Mouse (Mus musculus) limb, embryonic 10.5 days (tissue): Measurements from ENCODE around the gene Nr1i3. TPM values are rescaled to one million over a fixed set of nuclear protein-coding genes. Genes with fewer than 3 reads are reported as not detected.
A peak's percentile ranks its signal among the peaks of the same experiment; 100 is the strongest.

Source experiments
- DNase-seq: peaks from one replicate; pipeline ENCODE4 v3.0.0-alpha.2; 2017; ENCODE audit warnings: low spot score
- H3K27ac ChIP-seq: fragments of 300-500 bp; sonication (generic); 2 replicates; pipeline ENCODE4 v1.5.1; 2016; ENCODE audit warnings: mild to moderate bottlenecking
- H3K27me3 ChIP-seq: fragments of 300-500 bp; sonication (generic); 2 replicates; pipeline ENCODE4 v1.6.1; 2016; ENCODE audit warnings: low read depth, mild to moderate bottlenecking; ENCODE audit not compliant: poor library complexity, severe bottlenecking
- H3K36me3 ChIP-seq: fragments of 300-500 bp; sonication (generic); 2 replicates; pipeline ENCODE4 v1.6.1; 2016; ENCODE audit warnings: mild to moderate bottlenecking, moderate library complexity
- H3K4me1 ChIP-seq: fragments of 300-500 bp; sonication (generic); 2 replicates; pipeline ENCODE4 v1.6.1; 2016
- H3K4me3 ChIP-seq: fragments of 300-500 bp; sonication (generic); 2 replicates; pipeline ENCODE4 v1.5.1; 2016; ENCODE audit warnings: mild to moderate bottlenecking, moderate library complexity
- H3K9me3 ChIP-seq: fragments of 300-500 bp; sonication (generic); replicated peaks from 2 replicates; pipeline ENCODE4 v1.6.1; 2016; ENCODE audit warnings: mild to moderate bottlenecking
- WGBS: fragments of 180-500 bp; shearing (Covaris S2); methylation state at CpG from one replicate; pipeline ENCODE4 v1.1.7; 2016; 5-methylcytosine and 5-hydroxymethylcytosine counted together
- polyA plus RNA-seq: library from polyadenylated mRNA; unstranded; fragments of >200 nt; fragmentation: Nextera tagmentation; extraction: Ambion mirVana; gene quantifications from 2 replicates; pipeline ENCODE4 v1.2.1, GENCODE M21; 2016

Gene Nr1i3
- polyA plus RNA-seq, 1 experiment from 2014 or later = 0.23 TPM

GRCm38 (mm10) chr1:171203471-171204248, 10.1 kb upstream of the Nr1i3 start:
- Histone ChIP-seq H3K36me3 (no peaks in the 10 kb centered on the region), H3K9me3 (no peaks in the 10 kb centered on the region), H3K27me3 (peaks cover 6% of the 10 kb centered on the region; the same call in 1 of the 2 replicates), H3K27ac (no peak overlapping the region), H3K4me3 (no peak overlapping the region), H3K4me1 (peaks cover 3% of the 10 kb centered on the region; the same call in 1 of the 2 replicates)
- DNase-seq = no peak
- WGBS = 59% methylated on average over 11 of the region's 11 CpGs

DNA sequence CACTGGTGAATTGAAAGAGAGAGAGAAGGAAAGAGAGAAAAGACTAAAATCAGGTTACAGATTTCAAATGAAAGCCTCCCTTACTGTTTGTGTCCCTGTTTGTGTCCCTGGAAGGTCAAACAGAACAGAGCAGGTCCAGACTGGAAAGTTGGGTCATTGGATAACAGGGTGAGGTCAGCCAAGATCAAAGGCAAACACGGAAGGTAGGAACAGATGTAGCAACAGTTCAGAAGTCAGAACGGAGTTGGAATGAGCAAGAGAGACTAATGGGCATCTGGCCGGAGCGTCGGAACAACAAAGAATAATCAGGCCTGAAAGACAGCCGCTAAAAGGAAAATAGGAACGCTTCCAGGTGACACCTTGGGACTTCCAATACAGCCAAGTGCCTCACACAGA, 9.5 kb upstream of the Nr1i3 start:
- WGBS = 41% methylated on average over 7 of the region's 7 CpGs
- Histone ChIP-seq H3K27ac (no peak overlapping the region), H3K9me3 (no peaks in the 10 kb centered on the region), H3K4me3 (no peak overlapping the region), H3K4me1 (peaks cover 3% of the 10 kb centered on the region; the same call in 1 of the 2 replicates), H3K27me3 (0 out of 2 replicates have a peak, but pooled peaks cover under 1% of the 10 kb centered on the region), H3K36me3 (no peaks in the 10 kb centered on the region)
- no peak for DNase-seq

GRCm38 (mm10) chr1:171205704-171206493, 7.9 kb upstream of the Nr1i3 start:
- DNase-seq = no peak
- Histone ChIP-seq H3K4me1 (peaks cover 3% of the 10 kb centered on the region; the same call in 1 of the 2 replicates), H3K27ac (no peak overlapping the region), H3K4me3 (no peak overlapping the region), H3K9me3 (no peaks in the 10 kb centered on the region), H3K27me3 (no peaks in the 10 kb centered on the region), H3K36me3 (no peaks in the 10 kb centered on the region)
- WGBS = 81% methylated on average over 6 of the region's 6 CpGs

DNA sequence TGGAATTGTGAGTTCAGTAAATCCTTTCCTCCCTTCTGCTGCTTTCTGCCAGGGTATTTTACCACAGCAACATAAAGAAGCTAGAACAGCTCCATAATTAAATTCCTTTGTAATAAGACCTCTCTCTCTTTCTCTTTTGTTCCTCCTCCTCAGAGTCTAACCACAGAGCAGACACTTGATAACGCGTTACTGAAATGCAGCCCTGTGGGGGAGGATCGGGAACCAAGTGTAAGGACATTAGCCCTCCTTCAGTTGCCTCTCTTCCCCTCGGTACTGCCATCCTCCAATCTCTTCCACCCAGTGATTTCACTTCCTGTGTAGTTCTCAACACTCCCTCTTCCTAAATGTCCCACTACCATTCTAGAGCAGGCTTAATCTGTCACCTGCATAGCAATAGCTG, 4.4 kb upstream of the Nr1i3 start:
- WGBS = 40% methylated on average over 4 of the region's 4 CpGs
- H3K27ac ChIP-seq = no peak overlapping the region

GRCm38 (mm10) chr1:171212854-171213253, 916 bp upstream of the Nr1i3 start:
- H3K36me3 ChIP-seq = no peaks in the 10 kb centered on the region
- no peak overlapping the region for H3K4me3 ChIP-seq
- H3K27me3 ChIP-seq = no peaks in the 10 kb centered on the region
- 56% methylated on average over 3 of the region's 3 CpGs for whole genome bisulfite sequencing
- DNase-seq = no peak
- no peaks in the 10 kb centered on the region for H3K4me1 ChIP-seq
- no peak overlapping the region for H3K27ac ChIP-seq
- no peaks in the 10 kb centered on the region for H3K9me3 ChIP-seq

More for the DNA sequence above, 4.4 kb upstream of the Nr1i3 start:
- Histone ChIP-seq H3K27me3 (no peaks in the 10 kb centered on the region), H3K9me3 (no peaks in the 10 kb centered on the region), H3K4me1 (no peaks in the 10 kb centered on the region), H3K36me3 (no peaks in the 10 kb centered on the region), H3K4me3 (no peak overlapping the region)
- no peak for DNase-seq

GRCm38 (mm10) chr1:171216241-171216955, 2.6 kb downstream of the Nr1i3 start:
- Histone ChIP-seq H3K9me3 (no peaks in the 10 kb centered on the region), H3K27ac (no peak overlapping the region), H3K4me3 (no peak overlapping the region), H3K36me3 (peaks cover 20% of the 10 kb centered on the region), H3K27me3 (no peaks in the 10 kb centered on the region), H3K4me1 (peaks cover 9% of the 10 kb centered on the region)
- no peak for DNase-seq
- WGBS = 91% methylated on average over 18 of the region's 18 CpGs

GRCm38 (mm10) chr1:171220871-171221270, 7.1 kb downstream of the Nr1i3 start:
- H3K4me1 ChIP-seq = peaks cover 25% of the 10 kb centered on the region
- WGBS = 12% methylated on average over 10 of the region's 10 CpGs

DNA sequence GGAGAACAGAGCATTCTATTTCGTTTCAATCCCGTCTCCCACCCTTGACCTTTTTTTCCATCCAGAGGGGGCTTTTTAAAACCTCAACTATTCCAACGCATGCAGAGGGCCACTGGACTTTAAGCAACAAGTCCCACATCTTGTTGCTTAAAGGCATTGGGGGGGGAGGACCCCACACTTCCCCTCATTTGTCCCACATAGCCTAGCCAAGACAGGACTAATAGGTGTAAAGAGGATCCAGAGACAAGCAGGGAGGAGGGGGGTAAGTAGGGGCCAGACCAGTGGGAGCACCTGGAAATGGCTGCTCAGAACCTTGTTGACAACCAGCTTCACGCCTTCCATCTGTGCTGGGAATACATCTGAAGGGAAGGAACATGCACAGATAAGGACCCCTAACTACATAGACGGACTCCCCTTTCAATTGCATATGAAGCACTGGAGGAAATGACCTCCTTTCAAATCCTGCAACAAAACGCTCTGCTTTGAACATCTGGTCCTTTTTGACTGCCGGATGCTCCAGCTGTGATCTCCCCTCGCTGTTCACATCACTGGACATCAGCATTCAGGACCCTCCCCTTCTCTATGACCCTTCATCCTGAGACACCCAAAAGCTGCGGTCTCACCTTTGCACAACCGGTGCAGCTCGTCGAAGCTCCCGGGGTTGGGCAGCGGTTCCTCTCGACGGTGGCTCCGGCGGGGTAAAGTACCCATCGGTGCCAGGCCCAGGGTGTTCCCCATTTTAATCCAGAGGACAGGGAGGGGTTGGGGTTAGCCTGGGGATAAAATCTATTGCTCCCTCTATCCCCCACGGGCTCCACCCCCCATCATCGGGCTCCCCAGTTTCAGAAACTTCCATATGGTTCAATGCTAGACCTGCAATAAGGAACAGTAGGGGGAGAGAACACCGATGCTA, 7.8 kb downstream of the Nr1i3 start:
- Histone ChIP-seq H3K27ac (peak overlapping the region; percentile 87), H3K9me3 (no peaks in the 10 kb centered on the region), H3K4me3 (peak overlapping the region; percentile 70), H3K4me1 (peaks cover 25% of the 10 kb centered on the region), H3K36me3 (peaks cover 20% of the 10 kb centered on the region), H3K27me3 (no peaks in the 10 kb centered on the region)
- 7% methylated on average over 22 of the region's 22 CpGs for WGBS
- peak; percentile 40 for DNase-seq

More at GRCm38 (mm10) chr1:171220871-171221270, 7.1 kb downstream of the Nr1i3 start:
- Histone ChIP-seq H3K36me3 (peaks cover 20% of the 10 kb centered on the region), H3K4me3 (peak overlapping the region; percentile 70), H3K27ac (no peak overlapping the region; the same call in 1 of the 2 replicates), H3K9me3 (no peaks in the 10 kb centered on the region), H3K27me3 (no peaks in the 10 kb centered on the region)
- peak; percentile 92 for DNase-seq

GRCm38 (mm10) chr1:171222238-171223155, 8.7 kb downstream of the Nr1i3 start, which contains the start of gene Tomm40l:
Gene Tomm40l, minus strand, starts transcription at chr1:171222514.
- H3K4me1 ChIP-seq = peaks cover 25% of the 10 kb centered on the region
- peaks cover 20% of the 10 kb centered on the region for H3K36me3 ChIP-seq
- 3% methylated on average over 28 of the region's 28 CpGs for WGBS
- no peaks in the 10 kb centered on the region for H3K27me3 ChIP-seq
- no peaks in the 10 kb centered on the region for H3K9me3 ChIP-seq
- H3K4me3 ChIP-seq = peak within 1 kb of the TSS; percentile 70
- peak within 1 kb of the TSS; percentile 87 for H3K27ac ChIP-seq
- peak; percentile 83 for DNase-seq

GRCm38 (mm10) chr1:171223168-171223567, 9.4 kb downstream of the Nr1i3 start:
- Histone ChIP-seq H3K27ac (peak overlapping the region; percentile 87), H3K27me3 (no peaks in the 10 kb centered on the region), H3K4me1 (peaks cover 25% of the 10 kb centered on the region), H3K36me3 (peaks cover 20% of the 10 kb centered on the region), H3K4me3 (peak overlapping the region; percentile 70), H3K9me3 (no peaks in the 10 kb centered on the region)
- 83% methylated on average over 6 of the region's 6 CpGs for WGBS
- no peak for DNase-seq

- WGBS = 81% methylated on average over 2 of the region's 2 CpGs
- Histone ChIP-seq H3K27me3 (no peaks in the 10 kb centered on the region), H3K9me3 (no peaks in the 10 kb centered on the region)
Measured at GRCm38 (mm10) chr1:171223796-171224195, 10.0 kb downstream of the Nr1i3 start.

More at GRCm38 (mm10) chr1:171223796-171224195, 10.0 kb downstream of the Nr1i3 start:
- Histone ChIP-seq H3K27ac (no peak overlapping the region), H3K36me3 (peaks cover 14% of the 10 kb centered on the region), H3K4me1 (peaks cover 25% of the 10 kb centered on the region), H3K4me3 (no peak overlapping the region)
- no peak for DNase-seq
